Mouse (Mus musculus): ENCODE results near the gene Sergef. TPM values are rescaled to one million over a fixed set of nuclear protein-coding genes. Genes with fewer than 3 reads are reported as not detected.

Sergef gene
- polyA plus RNA-seq, 1 experiment from 2014 or later: 9.7 TPM

- H3K27ac ChIP-seq: no peak overlapping the region
- H3K4me1 ChIP-seq: no peaks in the 10 kb centered on the region
- no peaks in the 10 kb centered on the region for H3K9me3 ChIP-seq (replicated peaks)
- no peak overlapping the region for H3K4me3 ChIP-seq
- H3K4me2 ChIP-seq: no peak overlapping the region
- peaks cover 20% of the 10 kb centered on the region for H3K27me3 ChIP-seq (replicated peaks)
- H3K36me3 ChIP-seq: no peaks in the 10 kb centered on the region
- no peak overlapping the region for H3K9ac ChIP-seq
- no peak for ATAC-seq
- WGBS (ENCODE audit: insufficient replicate concordance): 72% methylated on average over 15 of the region's 15 CpGs
Measured at GRCm38 (mm10) chr7:46403616-46404485, 235.8 kb downstream of the Sergef start.

GRCm38 (mm10) chr7:46401371-46402180 lies 238.0 kb downstream of the Sergef start:
- no peak for ATAC-seq
- H3K4me2 ChIP-seq: no peak overlapping the region
- H3K9ac ChIP-seq: no peak overlapping the region
- peaks cover 9% of the 10 kb centered on the region; the same call in 1 of the 2 replicates for H3K4me1 ChIP-seq
- no peak overlapping the region for H3K27ac ChIP-seq
- WGBS (ENCODE audit: insufficient replicate concordance): 49% methylated on average over 3 of the region's 3 CpGs
- no peaks in the 10 kb centered on the region for H3K9me3 ChIP-seq (replicated peaks)
- no peak overlapping the region for H3K4me3 ChIP-seq
- no peaks in the 10 kb centered on the region for H3K36me3 ChIP-seq
- H3K27me3 ChIP-seq (replicated peaks): peaks cover 42% of the 10 kb centered on the region

DNA sequence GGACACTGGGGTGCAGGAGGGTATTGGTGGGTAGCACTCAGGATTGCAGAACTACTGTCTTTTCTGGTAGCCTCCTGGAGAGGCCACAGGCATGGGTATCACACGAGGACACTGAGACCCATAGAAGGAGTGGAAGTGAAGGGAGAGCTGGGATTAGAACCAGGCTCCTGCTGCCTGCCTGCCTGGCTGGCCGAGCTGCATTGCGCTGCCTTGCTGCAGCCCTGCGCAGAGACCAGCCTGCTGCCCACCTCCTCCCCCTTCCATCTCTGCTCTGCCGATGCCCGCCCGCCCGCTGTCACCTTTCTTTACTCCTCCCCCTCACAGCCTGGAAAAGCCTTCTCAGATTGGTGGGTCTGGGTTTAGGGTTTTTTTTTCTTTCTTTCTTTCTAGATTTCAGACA lies 239.3 kb downstream of the Sergef start:
- no peak for ATAC-seq
- Histone ChIP-seq H3K4me2 (no peak overlapping the region), H3K27me3 (replicated peaks) (peaks cover 55% of the 10 kb centered on the region), H3K9me3 (replicated peaks) (no peaks in the 10 kb centered on the region), H3K36me3 (no peaks in the 10 kb centered on the region), H3K27ac (no peak overlapping the region), H3K4me3 (no peak overlapping the region), H3K9ac (no peak overlapping the region), H3K4me1 (peaks cover 17% of the 10 kb centered on the region; the same call in 1 of the 2 replicates)
- WGBS (ENCODE audit: insufficient replicate concordance): 59% methylated on average over 8 of the region's 8 CpGs

DNA sequence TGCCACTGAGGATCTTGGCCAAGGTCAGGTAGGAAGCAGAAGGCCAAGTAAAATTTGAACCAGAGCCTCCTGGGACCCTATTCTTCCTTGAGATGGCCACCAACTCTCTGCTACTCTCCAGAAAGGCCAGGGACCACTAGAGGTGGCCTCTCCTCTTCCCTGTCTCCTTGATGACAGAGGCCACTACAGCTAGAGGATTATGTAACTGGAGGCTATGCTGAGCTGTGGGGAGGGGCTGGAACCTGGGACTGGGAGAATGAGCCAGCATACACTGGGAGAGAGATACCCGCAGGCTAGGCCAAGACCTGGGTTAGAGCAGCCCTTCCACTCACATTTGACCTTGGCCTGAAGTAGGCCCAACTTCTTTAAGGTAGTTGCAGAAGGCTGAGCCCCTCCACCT lies 239.9 kb downstream of the Sergef start:
- Histone ChIP-seq H3K4me3 (no peak overlapping the region), H3K27ac (no peak overlapping the region), H3K4me1 (peaks cover 17% of the 10 kb centered on the region; the same call in 1 of the 2 replicates), H3K4me2 (no peak overlapping the region), H3K9me3 (replicated peaks) (no peaks in the 10 kb centered on the region), H3K27me3 (replicated peaks) (peaks cover 61% of the 10 kb centered on the region), H3K36me3 (no peaks in the 10 kb centered on the region), H3K9ac (no peak overlapping the region)
- 83% methylated on average over 1 of the region's 1 CpGs for WGBS (ENCODE audit: insufficient replicate concordance)
- ATAC-seq: no peak

GRCm38 (mm10) chr7:46398612-46399011 lies 241.0 kb downstream of the Sergef start:
- H3K27me3 ChIP-seq (replicated peaks): peaks cover 72% of the 10 kb centered on the region
- WGBS (ENCODE audit: insufficient replicate concordance): 26% methylated on average over 4 of the region's 4 CpGs
- no peak overlapping the region for H3K4me3 ChIP-seq
- no peak overlapping the region for H3K4me2 ChIP-seq
- H3K9me3 ChIP-seq (replicated peaks): no peaks in the 10 kb centered on the region
- no peak for ATAC-seq
- H3K4me1 ChIP-seq: peaks cover 17% of the 10 kb centered on the region; the same call in 1 of the 2 replicates
- no peak overlapping the region for H3K9ac ChIP-seq
- H3K27ac ChIP-seq: no peak overlapping the region
- no peaks in the 10 kb centered on the region for H3K36me3 ChIP-seq

DNA sequence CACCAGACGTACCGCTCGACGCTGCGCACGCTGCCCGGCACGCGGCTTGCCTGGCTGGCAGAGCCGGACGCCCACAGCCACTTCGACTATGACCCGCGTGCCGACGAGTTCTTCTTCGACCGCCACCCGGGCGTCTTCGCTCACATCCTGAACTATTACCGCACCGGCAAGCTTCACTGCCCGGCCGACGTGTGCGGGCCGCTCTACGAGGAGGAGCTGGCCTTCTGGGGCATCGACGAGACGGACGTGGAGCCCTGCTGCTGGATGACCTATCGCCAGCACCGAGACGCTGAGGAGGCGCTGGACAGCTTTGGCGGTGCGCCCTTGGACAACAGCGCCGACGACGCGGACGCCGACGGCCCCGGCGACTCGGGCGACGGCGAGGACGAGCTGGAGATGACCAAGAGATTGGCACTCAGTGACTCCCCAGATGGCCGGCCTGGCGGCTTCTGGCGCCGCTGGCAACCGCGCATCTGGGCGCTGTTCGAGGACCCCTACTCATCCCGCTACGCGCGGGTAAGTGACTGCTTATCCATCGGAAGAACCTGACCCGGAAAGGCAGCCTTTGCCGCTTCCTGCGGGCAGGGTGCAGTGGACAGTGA lies 241.8 kb downstream of the Sergef start:
- Histone ChIP-seq H3K27ac (no peak overlapping the region), H3K4me1 (peaks cover 17% of the 10 kb centered on the region; the same call in 1 of the 2 replicates), H3K9ac (no peak overlapping the region), H3K36me3 (no peaks in the 10 kb centered on the region), H3K9me3 (replicated peaks) (no peaks in the 10 kb centered on the region), H3K27me3 (replicated peaks) (peaks cover 78% of the 10 kb centered on the region), H3K4me2 (peak overlapping the region; percentile 73; the same call in 1 of the 2 replicates), H3K4me3 (no peak overlapping the region)
- ATAC-seq: no peak
- WGBS (ENCODE audit: insufficient replicate concordance): 13% methylated on average over 70 of the region's 70 CpGs

GRCm38 (mm10) chr7:46396928-46397731 lies 242.5 kb downstream of the Sergef start:
- Histone ChIP-seq H3K9ac (no peak overlapping the region), H3K4me2 (peak overlapping the region; percentile 73), H3K4me3 (peak overlapping the region; percentile 45; the same call in 1 of the 2 replicates), H3K36me3 (no peaks in the 10 kb centered on the region), H3K27me3 (replicated peaks) (peaks cover 81% of the 10 kb centered on the region), H3K9me3 (replicated peaks) (no peaks in the 10 kb centered on the region), H3K4me1 (peaks cover 17% of the 10 kb centered on the region; the same call in 1 of the 2 replicates), H3K27ac (no peak overlapping the region)
- ATAC-seq: 0 out of 2 replicates have a peak, but pooled peaks have one; percentile 24
- 5% methylated on average over 57 of the region's 64 CpGs for WGBS (ENCODE audit: insufficient replicate concordance)

DNA sequence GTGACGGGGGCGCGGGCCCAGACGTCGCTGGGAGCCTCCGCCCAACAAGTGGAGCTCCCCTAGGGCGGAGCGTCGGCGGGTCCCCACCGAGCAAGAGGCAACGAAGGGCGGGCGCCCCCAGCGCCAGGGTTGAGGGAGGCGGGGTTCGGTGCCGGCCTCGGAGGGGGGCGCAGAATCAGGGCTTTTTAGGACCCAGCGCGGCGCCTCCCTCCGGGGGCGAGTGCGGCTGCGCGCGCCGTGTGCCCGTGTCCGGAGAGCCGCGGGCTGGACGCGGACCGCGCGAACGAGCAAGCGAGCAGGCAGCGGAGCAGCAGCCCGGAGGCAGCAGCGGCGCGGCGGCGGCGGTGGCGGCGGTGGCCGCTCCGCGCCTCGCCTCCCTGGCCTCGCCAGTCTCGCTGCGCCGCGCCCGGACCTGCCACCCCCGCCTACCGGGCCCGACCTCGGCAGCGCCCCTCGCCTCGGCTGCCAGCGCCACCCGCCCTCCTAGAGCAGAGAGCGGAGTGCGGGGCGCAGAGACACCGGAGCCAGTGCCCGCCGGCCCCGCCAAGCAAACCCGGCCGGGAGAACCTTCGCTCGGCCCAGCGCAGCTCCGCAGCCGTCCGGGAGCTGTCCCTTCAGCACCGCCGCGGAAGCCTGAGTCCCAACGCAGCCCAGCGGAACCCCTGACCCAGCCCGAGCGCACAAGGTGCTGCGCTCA lies 243.2 kb downstream of the Sergef start, which contains the start of gene Kcnc1:
Gene Kcnc1 (plus strand): TSS at position 267 of the 697 bp plus-strand sequence.
- H3K27ac ChIP-seq: no peak within 1 kb of the TSS
- H3K36me3 ChIP-seq: no peaks in the 10 kb centered on the region
- peak; percentile 52; the same call in 1 of the 2 replicates for ATAC-seq
- H3K4me1 ChIP-seq: peaks cover 17% of the 10 kb centered on the region; the same call in 1 of the 2 replicates
- peaks cover 81% of the 10 kb centered on the region for H3K27me3 ChIP-seq (replicated peaks)
- H3K9ac ChIP-seq: no peak within 1 kb of the TSS
- peak within 1 kb of the TSS; percentile 45 for H3K4me3 ChIP-seq
- no peaks in the 10 kb centered on the region for H3K9me3 ChIP-seq (replicated peaks)
- under 1% methylated on average over 49 of the region's 93 CpGs for whole genome bisulfite sequencing (ENCODE audit: insufficient replicate concordance)
- peak within 1 kb of the TSS; percentile 73 for H3K4me2 ChIP-seq

DNA sequence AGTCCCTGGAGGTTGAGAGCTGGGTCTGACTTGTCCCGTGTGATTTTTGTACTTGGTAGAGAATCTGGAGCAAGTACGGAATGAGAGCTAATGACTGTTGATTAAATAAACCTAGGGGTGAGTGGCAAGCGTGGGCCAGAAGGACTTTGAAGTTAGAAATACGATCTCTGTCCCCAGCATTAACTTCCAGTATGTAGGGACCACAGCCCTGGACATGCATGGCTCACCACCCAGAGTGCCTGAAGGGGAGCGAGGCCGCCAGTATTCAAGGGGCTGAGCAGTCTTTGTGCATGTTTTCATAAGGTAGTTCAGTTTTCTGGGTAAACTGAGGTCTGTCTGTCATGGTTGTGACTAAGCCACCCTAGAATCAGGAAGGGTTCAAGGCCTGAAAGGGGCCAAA lies 244.0 kb downstream of the Sergef start:
- no peak overlapping the region for H3K4me3 ChIP-seq
- 42% methylated on average over 6 of the region's 6 CpGs for WGBS (ENCODE audit: insufficient replicate concordance)
- no peak overlapping the region for H3K4me2 ChIP-seq
- H3K4me1 ChIP-seq: peaks cover 17% of the 10 kb centered on the region; the same call in 1 of the 2 replicates
- peaks cover 78% of the 10 kb centered on the region for H3K27me3 ChIP-seq (replicated peaks)
- H3K27ac ChIP-seq: no peak overlapping the region
- ATAC-seq: no peak
- no peaks in the 10 kb centered on the region for H3K9me3 ChIP-seq (replicated peaks)
- no peaks in the 10 kb centered on the region for H3K36me3 ChIP-seq
- no peak overlapping the region for H3K9ac ChIP-seq

DNA sequence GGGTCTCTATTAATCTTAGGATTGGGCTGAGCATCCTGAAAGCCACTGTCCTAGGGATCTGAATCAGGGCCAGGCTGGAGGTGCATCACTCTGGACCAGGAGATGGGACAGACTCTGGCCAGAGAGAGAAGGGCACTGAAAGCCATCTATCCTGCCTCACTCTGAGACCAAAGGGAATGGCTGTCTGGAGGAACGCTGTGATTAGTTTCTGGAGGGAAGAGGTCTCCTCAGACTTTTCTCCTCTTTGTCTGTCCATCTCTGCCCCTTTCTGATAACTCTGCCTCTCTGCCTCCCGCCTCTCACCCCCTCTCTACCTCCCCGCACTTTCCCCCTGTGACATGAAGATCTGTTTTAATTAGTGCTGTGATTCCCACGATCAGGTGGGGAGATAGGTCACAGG lies 244.7 kb downstream of the Sergef start:
- no peak for ATAC-seq
- WGBS (ENCODE audit: insufficient replicate concordance): 47% methylated on average over 4 of the region's 4 CpGs
- Histone ChIP-seq H3K9ac (no peak overlapping the region), H3K9me3 (replicated peaks) (no peaks in the 10 kb centered on the region), H3K36me3 (no peaks in the 10 kb centered on the region), H3K27me3 (replicated peaks) (peaks cover 72% of the 10 kb centered on the region), H3K4me3 (no peak overlapping the region), H3K27ac (no peak overlapping the region), H3K4me2 (no peak overlapping the region), H3K4me1 (peaks cover 17% of the 10 kb centered on the region; the same call in 1 of the 2 replicates)
